Mouse (Mus musculus) skeletal muscle tissue, adult 2 months (tissue): Measurements from ENCODE around the gene Nek7.

Experiments used
- DNase-seq: peaks from one replicate; pipeline ENCODE4 v3.0.0-alpha.2; 2012; ENCODE audit warnings: low read depth, low spot score

Nek7 gene

DNA sequence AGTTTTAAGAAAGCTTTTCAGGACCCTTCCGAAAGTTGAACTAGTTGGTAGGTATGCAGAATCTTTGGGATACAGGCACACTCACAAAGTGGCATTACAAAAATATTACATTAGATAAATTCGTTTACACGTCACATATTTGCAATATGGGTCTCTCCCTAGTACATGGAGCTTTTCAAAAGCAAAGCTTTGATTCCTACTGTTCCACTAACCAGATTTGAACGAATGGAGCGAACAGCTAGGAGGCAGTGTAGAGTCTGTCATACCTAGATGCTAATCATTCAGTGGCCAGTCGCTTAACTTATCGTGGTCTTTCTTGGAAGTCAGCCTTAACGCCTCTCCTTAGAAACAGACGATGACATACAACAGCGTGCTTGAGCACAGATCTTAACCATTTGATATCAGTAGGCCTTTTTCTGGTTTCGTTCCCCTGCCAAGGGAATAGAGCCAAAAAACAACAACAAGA lies at the start of gene Nek7:
TSS of gene Nek7 (minus strand) at position 146 of the 466 bp plus-strand sequence.
- DNase-seq = peak; percentile 21

DNA sequence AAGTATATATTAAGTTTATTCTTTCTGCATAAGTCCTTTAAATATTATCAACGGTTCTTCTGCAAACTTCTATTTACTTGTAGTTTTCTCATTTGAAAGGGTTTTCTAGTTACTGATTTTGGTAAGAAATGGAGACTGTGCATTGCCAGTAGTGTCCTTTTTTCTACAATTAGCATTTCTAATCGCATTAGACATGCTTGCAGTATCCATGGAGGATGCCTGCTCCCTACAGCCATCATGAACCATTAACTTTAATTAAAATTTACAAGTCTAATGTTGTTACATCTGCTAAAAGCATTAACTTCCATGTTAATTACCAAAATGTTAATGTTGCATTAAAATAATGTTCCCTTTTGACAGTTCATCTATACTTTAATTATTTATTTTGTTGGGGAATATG lies 42.4 kb upstream of the Nek7 start:
- no peak for DNase-seq

- DNase-seq = no peak
Observed at GRCm38 (mm10) chr1:138654212-138654611, 34.3 kb upstream of the Nek7 start.

- DNase-seq = no peak
Observed at GRCm38 (mm10) chr1:138644991-138645390, 25.1 kb upstream of the Nek7 start.

DNA sequence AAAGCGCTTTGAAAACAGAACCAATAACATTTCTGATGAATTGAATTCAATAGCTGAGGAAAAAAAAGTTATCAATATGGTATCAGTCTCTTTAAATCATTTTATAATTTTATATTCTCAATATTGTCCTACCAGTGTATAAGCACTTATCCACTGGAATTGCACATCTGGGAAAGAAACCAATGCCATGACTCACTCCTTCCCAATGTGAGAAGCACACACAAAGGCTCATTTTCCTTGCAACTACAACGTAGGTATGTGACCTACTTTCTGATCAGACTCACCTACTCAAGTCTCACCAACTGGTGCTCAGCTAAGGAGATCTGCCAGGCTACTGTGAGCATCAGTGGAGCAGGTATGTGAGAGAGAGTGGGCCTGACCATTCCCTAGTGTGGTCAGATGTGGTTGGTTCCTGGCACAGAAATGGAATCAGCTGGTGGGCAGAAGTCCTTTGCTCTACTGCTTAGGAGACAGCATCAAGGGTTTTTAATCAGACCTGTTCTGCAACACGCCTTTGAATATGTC lies 23.4 kb upstream of the Nek7 start:
- no peak for DNase-seq

GRCm38 (mm10) chr1:138640934-138641461 lies 21.1 kb upstream of the Nek7 start:
- DNase-seq = no peak

DNA sequence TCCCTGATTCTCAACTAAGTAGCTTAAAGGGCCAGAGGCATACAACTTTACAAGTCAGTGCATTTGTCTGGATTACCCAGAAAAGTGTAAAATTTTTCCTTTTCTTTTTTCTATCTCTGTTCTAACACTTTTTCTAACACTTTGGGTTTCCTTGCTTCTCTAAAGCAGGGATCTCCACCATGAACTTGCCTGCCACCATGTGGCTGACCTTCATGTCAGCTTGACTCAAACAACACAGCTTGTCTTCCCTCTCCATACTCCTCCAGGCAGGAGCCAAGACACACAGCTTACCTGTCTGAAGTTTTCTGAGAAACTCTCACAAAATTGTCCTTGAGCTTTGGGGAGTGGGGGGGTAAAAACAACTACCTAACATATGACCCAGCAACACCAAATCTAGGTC lies 17.9 kb upstream of the Nek7 start:
- no peak for DNase-seq

- no peak for DNase-seq
Observed at GRCm38 (mm10) chr1:138634561-138634960, 14.6 kb upstream of the Nek7 start.

DNA sequence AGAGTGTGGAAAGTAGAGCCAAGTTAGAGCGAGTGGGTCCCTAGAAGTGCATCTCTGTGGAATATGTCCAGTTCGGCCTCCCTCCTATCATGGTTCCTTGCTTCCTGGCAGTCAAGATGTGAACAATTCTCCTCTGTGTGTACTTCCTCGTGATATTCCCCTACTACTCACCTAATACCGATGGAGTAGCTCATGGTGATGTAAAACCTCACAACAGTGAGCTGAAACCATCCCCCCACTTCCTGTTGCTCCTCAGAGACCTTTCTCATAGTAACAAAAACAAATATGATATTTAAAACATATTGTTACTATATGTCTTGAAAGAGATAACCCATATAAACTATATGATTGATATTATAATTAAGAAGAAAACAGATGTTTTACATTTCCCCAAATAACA lies 9.0 kb upstream of the Nek7 start:
- DNase-seq = no peak

DNA sequence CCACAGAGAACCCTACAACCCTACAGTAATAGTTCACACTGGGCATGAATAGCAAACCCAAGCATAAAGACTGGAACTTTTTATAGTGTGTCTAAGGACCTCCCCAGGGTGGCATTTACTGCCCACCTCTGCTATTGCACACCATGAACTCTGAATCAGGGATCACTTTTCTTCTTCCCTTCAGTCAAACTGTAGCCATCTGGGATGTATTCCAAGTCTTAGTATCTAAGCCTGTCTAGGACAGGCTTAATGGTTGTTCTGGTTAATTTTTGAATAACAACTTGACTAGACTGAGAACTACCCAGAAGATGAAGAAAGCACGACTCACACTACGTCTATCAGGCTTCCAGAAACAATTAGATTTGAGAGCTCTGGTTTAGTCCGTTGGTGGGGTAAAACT lies 8.5 kb upstream of the Nek7 start:
- no peak for DNase-seq

- no peak for DNase-seq
Observed at GRCm38 (mm10) chr1:138627804-138628203, 7.9 kb upstream of the Nek7 start.

DNA sequence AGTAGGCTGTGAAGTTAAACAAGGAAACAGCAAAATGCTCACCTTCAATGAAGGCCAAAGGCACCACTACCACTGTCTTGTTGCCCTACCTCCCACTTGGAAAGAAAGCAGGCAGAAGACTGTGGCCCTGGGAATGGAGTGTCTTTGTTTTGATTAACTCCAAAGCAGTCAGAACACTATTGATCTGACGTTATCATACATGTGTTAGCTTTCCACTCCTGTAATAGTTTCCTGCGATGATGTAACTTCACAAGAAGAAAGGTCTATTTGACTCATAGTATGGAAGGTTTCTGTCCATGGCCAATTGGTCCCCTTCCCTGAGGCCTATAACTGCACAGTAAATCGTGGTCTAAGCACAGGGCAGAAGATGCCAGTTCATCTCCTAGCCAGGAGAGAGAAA lies 6.3 kb upstream of the Nek7 start:
- no peak for DNase-seq

GRCm38 (mm10) chr1:138623870-138624269 lies 3.9 kb upstream of the Nek7 start:
- no peak for DNase-seq

DNA sequence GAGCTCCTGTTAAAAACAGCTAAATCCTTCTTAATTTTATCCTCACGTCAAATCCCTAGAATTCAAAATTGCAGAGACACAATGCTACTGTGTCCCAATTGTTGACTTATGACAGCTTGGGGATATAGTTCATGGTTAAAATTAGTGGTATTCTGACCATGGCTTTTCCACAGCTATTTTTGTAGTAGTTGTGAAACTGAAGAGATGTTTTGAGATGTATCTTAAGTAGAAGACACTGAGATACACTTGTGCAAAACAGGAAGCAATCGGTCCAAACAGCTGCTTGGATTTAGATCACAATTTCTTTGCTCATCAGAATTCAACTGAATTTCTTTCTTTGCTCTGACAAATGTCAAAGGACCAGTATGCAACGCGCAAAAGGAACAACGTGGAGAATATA lies 2.9 kb upstream of the Nek7 start:
- DNase-seq = no peak

GRCm38 (mm10) chr1:138622431-138622830 lies 2.5 kb upstream of the Nek7 start:
- peak; percentile 83 for DNase-seq

GRCm38 (mm10) chr1:138619114-138619971 lies 598 bp downstream of the Nek7 start:
- peak; percentile 95 for DNase-seq

DNA sequence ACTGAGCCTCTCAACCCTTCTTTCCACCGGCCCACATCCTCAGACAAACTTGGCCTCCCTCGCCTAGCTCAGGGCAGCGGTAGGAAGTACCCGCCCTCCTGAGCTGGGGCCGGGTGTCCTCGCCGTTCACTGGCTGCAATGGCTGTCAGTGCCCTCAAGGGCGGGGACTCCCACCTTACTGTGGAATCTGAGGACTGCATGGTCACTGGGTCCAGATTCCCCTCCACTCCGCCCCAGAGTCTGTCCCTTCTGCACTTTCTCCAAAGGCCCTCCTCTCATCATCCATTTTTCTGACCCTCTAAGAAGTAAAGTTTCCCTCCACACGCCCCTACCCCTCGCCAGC lies 2.0 kb downstream of the Nek7 start:
- peak; percentile 80 for DNase-seq

- no peak for DNase-seq
Observed at GRCm38 (mm10) chr1:138617279-138618011, 2.5 kb downstream of the Nek7 start.

- DNase-seq = no peak
Observed at GRCm38 (mm10) chr1:138615388-138615787, 4.6 kb downstream of the Nek7 start.

DNA sequence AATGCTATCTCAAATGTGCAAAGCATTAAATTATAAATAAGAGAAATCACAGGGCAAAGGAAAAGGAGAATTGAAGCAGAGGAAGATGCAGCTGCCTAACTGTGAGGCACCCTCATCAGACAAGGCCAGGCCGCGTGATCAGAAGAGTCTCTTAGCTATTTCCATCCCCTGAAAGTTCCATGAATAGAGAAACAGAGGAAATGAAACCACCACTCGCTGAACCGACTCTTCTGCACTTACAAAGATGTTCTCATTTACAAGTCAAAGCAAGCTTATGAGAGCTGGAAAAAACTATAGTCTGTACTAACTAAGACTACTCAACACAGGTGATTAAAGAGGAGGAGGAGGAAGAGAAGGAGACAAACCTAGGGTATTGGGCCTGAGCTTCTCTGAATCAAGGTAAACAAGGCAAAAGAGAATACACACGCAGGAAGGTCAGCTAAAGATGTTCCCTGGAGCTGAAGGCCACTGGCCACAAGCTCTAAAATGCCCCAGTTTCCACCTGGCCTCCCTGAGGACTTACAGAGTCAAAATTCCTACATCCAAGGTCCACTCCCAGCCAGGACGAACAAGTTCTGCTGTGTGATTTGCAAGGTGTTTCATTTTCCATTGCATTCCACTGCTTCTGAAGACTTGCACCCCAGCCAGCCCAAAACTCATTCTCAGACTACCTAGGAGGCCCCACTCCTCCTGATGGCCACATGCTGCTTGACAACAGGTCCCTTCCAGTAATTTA lies 5.2 kb downstream of the Nek7 start:
- peak; percentile 32 for DNase-seq

GRCm38 (mm10) chr1:138612177-138612576 lies 7.8 kb downstream of the Nek7 start:
- no peak for DNase-seq

DNA sequence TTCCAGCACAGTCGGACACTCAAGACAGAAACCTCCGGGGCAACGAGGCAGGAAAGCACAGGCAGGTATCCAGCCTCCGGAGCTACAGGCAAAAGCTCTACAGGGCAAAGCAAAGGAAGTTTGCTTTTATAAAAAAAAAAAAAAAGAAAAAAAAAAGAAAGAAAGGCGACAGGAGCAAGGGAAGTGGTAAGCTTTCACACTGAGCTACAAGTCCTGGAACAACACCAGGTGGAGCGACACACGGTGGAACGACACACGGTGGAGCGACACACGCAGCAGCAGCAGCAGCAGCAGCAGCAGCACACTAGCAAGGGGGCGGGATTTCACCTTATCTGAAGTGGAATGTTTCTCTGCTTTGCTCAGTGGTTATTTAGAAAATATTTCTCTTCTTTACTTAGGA lies 10.8 kb downstream of the Nek7 start:
- DNase-seq = no peak
